Mouse (Mus musculus) CD4-positive helper T cell, adult 2 months (primary cell): ENCODE measurements around the gene Arhgef28.

Experiments
- DNase-seq: peaks from one replicate; pipeline ENCODE4 v3.0.0-alpha.2; 2012; ENCODE audit warnings: low read depth, missing footprints, low spot score

Gene Arhgef28

DNA sequence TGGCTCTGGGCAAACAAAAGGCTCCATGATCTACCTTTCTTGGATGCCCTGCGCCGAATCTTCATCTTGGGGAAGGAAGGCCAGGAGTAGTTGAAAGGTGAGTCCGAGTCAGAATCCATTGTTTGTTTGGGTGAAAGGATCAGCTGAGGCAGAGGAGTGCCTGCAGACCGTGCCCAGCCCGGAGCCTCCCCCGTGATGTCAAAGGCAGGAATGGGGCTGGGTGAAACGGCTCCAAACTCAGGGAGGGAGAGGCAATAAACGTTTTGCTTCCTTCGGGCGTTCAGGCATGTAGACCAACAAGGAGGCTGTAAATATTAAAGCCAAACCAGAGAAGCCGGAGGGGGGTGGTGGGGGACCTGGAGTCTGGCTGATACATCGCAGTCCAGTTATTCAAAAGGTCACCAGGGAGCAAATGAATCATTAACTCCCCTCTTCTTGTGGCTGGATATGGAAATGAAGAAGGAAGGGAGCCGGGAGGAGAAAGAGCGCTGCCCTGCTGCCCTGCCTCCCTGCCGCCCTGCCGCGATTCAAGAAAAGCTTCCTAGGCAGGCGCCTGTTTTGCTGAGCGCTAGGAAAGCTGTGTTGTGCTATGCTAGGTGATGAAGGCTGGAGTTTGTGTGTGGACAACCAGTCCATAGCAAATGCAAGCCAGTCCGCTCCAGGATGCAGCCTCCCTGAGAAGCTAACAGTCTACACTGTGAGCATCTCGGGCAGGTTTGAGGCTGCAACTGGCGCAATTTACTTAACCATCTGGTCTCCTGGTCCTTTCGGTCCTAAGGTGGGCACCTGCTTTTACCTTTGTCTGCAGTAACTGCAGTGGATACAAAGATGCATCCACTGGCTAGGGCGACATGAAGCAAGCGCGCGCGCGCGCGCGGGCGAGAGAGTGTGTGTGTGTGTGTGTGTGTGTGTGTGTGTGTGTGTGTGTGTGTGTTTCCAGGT lies 190.0 kb downstream of the Arhgef28 start:
- DNase-seq, result no peak

DNA sequence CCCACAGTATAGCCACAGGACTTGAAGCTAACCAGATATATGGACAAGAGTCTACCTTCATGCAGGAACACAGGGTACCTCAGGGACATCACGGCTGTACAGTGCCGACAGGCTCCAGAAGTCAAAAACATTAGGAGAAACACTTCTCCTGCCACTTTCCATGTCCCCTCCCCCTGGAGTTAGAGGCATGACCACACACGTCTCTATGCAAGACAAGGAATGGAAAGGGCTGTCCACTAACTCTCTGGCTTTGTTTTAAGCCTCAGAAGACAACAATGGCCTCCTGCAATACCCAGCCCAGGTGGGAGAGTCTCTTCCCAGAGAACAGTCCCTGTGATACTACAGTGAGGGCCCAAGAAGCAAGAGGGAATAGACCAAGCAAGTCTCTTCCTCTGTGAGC lies 191.3 kb downstream of the Arhgef28 start:
- DNase-seq, result no peak

DNA sequence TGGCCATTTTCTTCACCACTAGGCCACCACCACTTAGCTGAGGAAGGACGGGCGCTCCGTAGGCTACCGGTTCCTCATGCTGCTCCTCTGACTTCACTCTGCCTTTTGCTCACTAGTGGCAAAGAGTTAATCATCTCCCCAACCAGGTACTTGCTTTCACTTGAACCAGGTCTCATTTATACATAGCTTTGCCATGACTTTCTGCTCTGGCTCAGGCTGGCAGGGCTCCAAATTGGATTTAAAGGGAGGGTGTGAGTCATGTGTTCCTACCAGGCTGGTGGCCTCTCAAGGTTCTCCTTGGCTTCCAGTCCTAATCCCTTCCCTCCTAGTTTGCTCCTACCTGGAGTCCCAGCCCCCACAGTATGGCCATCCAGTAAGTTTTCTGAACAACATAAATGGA lies 192.5 kb downstream of the Arhgef28 start:
- no peak for DNase-seq

DNA sequence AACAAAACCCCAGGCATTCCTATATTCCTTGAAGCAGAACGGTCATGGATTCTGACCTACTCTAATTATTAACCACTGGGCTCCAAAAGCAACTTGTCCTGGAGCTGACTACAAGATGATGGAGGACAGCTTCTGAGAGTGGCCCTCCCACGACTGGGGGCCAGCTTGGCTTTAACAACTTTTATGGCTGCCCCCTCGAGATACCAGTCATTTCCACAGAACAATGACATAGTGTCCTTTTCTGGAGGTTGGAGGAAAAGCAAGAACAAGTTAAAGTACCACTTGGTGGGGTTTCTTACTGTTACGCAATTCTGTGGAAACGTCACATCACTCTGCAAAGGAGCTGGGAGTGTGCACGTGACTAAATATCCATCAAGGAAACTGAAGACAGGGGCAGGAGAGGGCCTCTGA lies 194.3 kb downstream of the Arhgef28 start:
- no peak for DNase-seq

DNA sequence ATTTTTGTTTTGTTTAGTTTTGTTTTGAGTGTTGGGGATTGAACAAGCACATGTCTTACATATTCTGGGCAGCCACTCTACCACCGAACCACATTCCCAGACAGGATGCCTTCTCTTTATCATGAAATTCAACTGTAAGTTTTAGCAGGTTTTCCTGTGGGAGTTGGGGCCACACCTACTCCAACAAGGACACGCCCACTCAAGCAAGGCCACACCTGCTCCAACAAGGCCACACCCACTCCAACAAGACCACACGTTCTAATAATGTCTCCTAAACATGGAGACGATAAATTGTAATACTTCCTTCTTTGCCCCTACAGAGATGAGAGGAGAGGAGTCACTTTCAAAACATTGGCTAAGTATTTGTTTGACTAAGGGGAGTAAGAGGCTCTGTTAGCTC lies 197.2 kb downstream of the Arhgef28 start:
- DNase-seq, result no peak

DNA sequence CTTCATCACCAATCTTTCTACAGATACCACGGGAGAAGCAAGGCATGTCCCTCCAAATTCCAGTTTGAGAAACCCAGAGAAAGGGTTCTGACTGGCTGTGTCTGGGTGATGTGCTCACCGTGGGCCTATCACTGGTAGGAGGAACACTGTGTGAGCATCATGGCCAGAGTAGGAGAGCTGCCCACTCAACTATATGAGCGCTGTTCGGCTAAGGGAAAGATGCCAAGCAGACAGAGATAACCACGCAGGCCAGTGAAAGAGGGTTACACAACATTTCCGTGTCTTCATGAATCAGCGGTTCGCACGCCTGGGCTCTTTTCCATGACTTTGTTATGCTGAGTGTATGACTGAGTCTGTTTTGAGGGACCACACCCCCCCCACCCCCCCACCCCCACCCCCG lies 197.7 kb downstream of the Arhgef28 start:
- DNase-seq, result no peak

DNA sequence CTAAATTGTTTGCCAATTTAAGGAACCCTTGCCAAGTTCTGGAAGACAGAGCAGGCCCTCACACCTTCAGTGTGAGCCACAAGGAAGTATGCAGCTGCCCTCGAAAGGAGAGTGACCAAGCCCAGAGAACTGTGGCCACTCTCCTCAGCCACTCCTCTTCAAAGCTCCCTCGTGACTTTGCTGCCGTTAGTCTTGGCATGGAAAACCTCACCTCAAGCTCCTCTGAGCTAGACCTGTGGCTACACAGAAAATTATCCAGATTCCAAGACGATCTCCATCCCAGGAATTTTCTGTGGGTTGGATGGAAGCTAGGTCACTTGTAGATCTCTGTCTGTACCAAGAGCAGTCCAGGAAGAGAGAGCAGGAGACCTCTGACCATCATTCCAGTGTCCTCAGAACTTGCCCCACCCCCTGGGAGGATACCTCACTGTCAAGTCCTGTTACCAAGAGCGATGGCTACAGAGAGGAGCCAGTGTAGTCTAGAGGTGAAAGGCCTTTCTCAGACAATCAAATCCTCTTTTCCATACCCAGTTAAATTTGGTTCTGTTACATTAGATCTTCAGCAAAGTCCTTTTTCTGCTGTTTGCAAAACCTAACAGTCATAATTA lies 200.5 kb downstream of the Arhgef28 start:
- no peak for DNase-seq

DNA sequence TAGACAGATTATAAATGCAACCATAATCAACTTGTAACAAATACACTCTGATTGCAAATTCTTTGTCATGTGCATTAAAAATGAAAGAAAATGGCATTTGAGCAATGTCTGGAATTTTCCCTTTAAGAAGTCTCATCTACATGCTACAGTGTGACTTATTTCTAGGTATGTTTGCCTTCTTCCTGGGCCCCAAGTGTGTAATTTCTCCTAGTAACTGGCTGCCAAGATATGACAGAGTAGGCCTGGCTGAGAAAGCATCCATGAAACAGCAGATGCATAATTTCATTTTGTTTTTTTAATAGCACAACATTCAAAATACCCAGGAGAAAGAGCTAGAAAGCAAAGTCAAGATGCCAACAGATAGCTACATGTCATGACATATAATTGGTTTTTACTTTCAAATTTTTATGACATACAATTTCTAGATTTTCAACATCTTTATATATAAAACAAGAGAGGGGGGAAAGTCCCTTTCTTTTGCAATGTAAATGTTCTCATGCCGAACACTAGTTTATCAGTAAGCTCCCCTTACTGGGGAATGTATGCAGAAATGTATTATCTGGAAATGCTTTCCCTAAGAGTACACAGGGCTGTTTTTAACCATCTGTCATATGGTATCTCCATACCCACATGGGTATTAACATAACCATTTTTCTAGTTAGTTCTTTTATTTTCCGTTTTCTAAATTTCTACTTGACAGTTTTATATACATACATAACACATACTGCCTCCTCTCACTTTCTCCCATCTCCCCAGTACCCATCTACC lies 201.4 kb downstream of the Arhgef28 start:
- no peak for DNase-seq

DNA sequence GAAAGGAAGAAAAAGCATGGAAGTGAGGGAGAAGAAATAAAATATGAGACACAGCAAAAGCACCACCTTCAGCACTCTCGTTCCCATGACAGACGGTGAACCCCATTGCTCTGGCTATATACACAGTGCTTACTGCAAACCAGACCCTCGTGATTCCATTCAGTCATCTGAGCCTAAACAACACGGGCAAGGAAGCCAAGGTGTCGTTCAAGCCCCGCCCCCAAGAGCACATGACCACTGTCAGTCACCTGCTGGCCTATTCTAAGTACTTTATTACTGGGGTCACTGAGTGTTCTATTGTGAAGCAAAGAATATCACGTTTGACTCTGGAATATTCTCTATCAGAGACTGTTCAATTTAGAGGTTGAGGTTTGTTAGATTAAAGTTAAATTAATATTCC lies 202.5 kb downstream of the Arhgef28 start:
- DNase-seq, result no peak

DNA sequence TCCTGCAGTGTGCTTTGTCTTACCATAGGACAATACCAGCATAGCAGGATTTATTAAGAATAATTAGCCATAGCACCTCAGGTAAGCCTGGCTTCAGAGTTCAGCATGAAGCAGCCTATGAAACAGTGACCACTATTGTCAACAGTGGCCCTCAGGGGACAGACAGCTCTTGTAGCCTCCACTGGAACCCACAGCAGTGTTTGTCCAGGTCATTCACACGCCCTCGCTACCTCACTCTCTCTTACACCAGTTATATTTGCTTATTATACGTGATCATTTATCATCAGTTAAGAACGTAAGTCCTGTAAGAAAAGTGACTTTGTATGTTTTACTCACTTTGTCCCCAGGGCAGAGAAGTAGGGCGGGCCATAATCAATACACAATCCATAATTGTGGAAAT lies 203.6 kb downstream of the Arhgef28 start:
- DNase-seq, result no peak

DNA sequence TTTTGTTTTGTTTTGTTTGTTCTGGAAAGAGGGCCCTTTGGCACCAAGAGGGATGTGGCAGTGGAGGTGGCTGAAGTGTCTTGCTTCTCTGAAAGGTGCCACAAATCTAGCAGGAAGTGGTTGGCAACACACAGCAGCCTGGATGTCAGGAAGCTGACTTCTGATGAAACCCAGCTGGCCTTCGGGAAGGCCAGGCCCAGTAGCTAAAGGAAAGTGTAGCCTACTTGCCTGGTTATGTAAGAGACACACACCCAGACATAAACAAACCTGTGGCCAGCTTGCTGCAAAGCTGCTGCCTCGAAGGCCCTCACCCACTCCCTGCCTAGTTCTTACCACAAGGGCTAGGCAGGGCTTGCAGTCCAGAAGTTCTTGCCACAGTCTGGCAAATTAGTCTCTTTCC lies 204.1 kb downstream of the Arhgef28 start:
- DNase-seq, result no peak

DNA sequence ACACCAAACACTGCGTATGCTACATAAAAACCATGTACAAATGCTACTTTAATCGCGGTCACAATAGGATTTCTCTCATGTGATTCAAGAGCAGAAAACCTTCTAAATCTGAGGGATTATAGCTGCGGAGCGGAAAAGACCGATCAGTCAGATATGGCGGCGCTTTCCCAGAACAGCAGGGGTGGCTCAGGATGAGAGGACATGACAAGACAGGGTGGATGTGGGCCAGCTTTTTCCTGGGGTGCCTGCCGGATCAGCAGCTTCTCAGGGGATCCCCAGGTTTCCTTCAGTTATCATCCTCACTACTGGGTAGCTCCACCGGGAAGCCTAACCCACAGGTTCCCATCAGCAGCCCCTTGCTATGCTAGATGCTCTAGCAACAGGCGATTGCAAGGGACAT lies 204.5 kb downstream of the Arhgef28 start:
- no peak for DNase-seq

DNA sequence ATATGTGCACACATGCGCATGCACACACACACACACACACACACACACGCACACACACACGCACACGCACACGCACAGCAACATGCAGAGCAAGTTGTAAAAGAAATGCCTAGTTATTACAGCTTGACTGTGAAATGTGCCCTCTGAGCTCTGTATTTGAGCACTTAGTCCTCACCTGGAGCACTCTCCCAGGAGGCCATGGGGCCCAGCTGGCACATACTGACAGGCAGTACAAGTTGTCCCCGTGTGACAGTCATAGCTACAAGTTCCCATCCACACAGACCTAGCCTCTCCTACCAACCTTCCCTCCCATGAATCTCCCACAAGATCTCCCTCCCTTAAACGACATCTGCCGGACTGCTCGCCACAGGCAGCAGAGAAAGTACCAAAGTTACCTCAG lies 205.4 kb downstream of the Arhgef28 start:
- DNase-seq, result no peak

DNA sequence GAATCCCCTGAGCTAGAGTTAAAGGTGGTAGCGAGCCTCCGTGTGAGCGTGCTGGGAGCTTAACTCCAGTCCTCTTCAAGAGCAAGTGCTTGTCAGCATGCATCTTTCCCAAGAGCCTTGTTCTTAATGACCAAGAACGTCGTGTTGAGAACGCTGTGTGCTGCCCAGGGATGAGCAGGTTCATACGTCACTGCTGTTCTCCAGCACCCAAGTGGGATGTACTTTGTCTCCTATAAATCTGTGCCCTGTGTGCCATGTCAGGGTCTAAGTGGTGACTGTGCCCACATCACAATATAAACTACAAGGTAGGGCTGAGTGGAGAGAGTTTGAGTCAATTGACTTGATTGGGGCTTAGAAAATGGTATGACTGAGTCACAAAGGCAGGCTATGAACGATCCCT lies 207.1 kb downstream of the Arhgef28 start:
- DNase-seq, result no peak

DNA sequence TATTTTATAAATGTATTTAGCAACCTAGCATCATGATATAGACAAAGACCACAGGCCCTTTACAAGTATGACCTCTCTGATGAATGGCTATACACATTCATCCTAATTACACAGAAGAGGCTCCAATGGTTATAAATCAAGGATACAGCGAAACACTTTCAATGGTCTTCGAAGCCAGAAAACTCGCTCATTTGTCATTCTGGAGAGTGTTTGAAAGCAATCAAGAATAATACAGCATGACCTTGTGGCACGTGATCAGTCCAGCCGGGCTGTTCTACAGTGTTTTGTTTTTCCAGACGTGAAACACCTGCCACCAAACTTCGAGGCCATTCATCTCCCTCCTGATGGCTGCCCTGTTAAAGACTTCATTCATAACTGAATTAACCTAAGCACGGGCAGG lies 207.7 kb downstream of the Arhgef28 start:
- no peak for DNase-seq

DNA sequence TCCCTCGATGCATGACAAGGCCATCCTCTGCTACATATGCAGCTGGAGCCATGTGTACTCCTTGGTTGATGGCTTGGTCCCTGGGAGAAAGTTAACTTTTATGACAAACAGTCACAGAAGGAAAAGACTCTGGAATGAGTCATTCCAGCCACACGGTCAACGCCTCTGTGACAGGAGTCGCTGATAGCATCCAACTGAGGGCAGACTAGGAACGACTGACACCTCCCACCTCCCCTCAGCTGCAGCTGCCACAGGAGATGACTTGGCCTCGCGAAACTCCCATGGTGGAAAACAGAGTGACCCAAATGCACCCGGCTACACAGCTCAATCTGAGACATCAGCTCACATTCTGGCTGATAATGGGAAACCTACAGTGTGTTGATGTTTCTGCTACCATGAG lies 215.3 kb downstream of the Arhgef28 start:
- no peak for DNase-seq

DNA sequence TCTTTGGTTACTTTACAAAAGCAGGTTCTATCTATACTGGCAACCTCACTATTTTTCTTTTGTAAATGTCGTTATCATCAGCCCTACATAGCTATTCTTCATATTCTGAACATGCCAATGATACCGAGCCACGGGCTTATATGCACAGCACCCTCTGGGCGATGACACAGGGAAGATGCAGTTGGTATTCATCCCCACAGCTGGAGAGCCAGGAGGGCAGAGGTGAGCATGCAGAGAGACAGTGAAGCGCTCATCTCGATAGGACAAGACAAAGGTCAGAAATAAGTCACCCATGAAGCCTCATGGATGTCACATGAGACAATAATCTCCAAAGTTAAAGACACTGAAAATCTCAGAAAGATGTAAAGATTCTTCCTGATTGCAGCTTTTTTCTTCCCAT lies 217.4 kb downstream of the Arhgef28 start:
- DNase-seq, result no peak

DNA sequence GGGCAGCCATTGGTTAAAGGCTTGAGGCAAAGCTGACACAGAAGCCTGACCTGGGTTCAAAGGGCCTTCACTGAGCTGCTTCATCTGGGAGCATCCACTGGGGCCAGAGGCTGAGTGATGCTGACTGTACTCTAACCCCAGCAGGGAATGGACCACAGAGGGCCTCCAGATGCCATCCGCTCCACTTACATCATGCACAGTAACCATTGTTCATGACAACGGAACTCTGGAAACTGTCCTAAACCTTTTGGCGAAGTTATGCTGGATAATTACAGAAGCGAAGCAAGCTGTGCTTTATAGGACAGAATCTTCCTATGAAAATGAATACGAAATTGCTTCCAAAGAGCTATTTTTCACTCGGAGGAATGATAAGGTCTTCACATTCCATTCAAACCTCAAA lies 219.5 kb downstream of the Arhgef28 start:
- no peak for DNase-seq

DNA sequence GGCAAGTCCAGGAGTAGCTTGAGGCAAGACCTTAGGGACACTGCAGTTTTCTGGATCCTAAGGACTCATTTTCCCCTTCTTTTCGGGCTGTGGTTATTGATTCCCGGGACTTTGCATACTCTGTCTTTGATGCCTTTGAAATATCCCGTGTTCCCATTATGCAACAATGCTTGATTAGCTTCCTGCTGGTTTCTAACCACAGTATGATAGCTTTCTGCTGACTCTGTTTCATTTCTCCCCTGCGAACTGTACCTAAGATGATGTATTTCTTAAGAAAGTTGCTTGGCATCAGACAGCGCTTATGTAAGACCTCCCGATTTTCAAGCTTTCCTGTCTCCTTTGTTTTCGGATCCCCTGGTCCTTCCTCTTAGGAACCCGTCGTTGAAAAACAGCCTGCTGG lies 229.1 kb downstream of the Arhgef28 start:
- DNase-seq, result no peak

DNA sequence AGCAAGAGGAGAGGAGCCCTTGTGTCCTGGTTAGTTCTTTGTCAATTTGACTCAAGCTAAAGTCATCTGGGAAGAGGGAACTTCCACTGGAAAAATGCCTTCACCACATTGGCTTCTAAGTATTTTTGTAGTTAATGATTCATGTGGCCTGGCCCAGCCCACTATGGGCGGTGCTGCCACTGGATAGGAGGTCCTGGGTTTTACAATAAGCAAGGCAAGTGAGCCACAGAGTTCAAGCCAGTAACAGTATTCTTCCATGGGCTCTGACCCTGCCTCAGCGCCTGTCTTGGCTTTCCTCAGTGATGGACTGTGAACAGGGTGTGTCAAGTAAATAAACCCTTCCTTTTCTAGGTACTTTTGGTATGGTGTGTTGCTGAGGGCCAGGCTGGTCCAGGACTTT lies 229.6 kb downstream of the Arhgef28 start:
- no peak for DNase-seq

DNA sequence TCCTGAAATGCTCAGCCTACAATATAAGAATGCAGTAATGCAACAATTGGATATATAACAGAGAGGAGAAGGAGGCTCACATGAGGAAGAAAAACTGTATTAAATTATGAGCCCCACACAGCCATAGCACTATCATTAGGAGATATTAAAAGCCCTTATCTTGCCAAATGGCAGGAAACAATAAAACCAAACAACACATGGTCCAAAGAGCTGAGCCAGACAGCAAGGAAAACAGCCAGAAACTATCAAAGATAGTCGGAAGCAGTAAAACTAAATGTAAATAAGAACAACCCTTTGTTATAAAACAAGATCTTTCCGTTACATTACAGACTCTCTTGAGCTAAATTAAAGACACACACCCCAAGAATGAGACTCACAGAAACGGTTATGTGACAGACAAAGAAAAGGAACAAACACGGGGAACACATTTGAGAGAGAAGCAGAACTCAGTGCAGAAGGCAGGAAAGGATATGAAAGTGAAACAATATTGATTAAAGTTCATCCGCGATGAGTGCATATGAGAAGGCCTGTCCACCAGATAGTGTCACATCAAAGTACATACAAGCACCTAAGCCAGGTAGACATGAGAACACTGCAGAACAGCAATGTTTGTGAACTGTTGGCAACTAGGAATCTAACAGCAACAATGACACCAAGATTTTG lies 231.6 kb downstream of the Arhgef28 start:
- no peak for DNase-seq

DNA sequence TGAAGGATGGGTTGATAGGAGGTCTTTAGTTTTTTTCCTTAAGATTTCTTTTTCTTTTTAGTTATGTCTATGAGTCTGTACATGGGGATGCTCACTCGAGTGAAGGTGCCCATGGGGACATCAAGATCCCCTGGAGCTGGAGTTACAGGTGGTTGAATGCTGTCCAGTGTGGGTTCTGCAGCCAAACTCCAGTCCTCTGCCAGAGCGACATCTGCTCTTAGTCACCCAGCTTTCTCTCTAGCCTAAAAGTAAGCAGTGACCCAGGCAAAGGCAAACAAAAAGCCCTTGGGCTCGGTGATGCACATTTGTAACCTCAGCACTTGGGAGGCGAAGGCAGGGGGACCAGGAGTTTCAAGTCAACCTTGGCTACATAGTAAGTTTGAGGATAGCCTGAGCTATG lies 232.3 kb downstream of the Arhgef28 start:
- no peak for DNase-seq
